Mouse (Mus musculus) kidney, adult 18-20 months (tissue): Measurements from ENCODE around the gene Hist1h2ad.
"Not testable (repeated sequence)": the region's sequence is repeated elsewhere in the genome, so short reads cannot be mapped to it uniquely, and the experiment has no call there.

Experiments
- DNase-seq: peaks from one replicate; pipeline ENCODE4 v3.0.0; 2021

Gene Hist1h2ad

GRCm38 (mm10) chr13:23586099-23586939 is 12.1 kb downstream of the Hist1h2ad start:
- no peak for DNase-seq

GRCm38 (mm10) chr13:23586940-23587225 is 12.7 kb downstream of the Hist1h2ad start:
- DNase-seq, result no peak

GRCm38 (mm10) chr13:23591206-23591605 is 17.0 kb downstream of the Hist1h2ad start:
- DNase-seq, result no peak

- DNase-seq, result not testable (repeated sequence)
Observed at GRCm38 (mm10) chr13:23591886-23592285, 17.7 kb downstream of the Hist1h2ad start.

- DNase-seq, result no peak
Observed at GRCm38 (mm10) chr13:23592614-23593013, 18.4 kb downstream of the Hist1h2ad start.

GRCm38 (mm10) chr13:23593051-23593770 is 19.0 kb downstream of the Hist1h2ad start:
- DNase-seq, result no peak

- no peak for DNase-seq
Observed at GRCm38 (mm10) chr13:23595185-23595584, 21.0 kb downstream of the Hist1h2ad start.

- no peak for DNase-seq
Observed at GRCm38 (mm10) chr13:23595622-23596372, 21.6 kb downstream of the Hist1h2ad start.

GRCm38 (mm10) chr13:23597957-23598356 is 23.8 kb downstream of the Hist1h2ad start:
- DNase-seq, result peak; percentile 74

- DNase-seq, result no peak
Observed at GRCm38 (mm10) chr13:23603182-23603699, 29.1 kb downstream of the Hist1h2ad start.

GRCm38 (mm10) chr13:23604452-23604851 is 30.3 kb downstream of the Hist1h2ad start:
- no peak for DNase-seq

- no peak for DNase-seq
Observed at GRCm38 (mm10) chr13:23605052-23605451, 30.9 kb downstream of the Hist1h2ad start.

GRCm38 (mm10) chr13:23609209-23609608 is 35.0 kb downstream of the Hist1h2ad start:
- DNase-seq, result no peak

- no peak for DNase-seq
Observed at GRCm38 (mm10) chr13:23609844-23610243, 35.7 kb downstream of the Hist1h2ad start.

- DNase-seq, result no peak
Observed at GRCm38 (mm10) chr13:23610393-23610792, 36.2 kb downstream of the Hist1h2ad start.

- no peak for DNase-seq
Observed at GRCm38 (mm10) chr13:23611638-23612037, 37.5 kb downstream of the Hist1h2ad start.

- no peak for DNase-seq
Observed at GRCm38 (mm10) chr13:23620056-23620732, 46.0 kb downstream of the Hist1h2ad start.

- DNase-seq, result peak; percentile 76
Observed at GRCm38 (mm10) chr13:23620733-23621531, 46.8 kb downstream of the Hist1h2ad start, which contains the start of gene Hist1h2be. Hist1h2be (minus strand) TSS chr13:23621124.

GRCm38 (mm10) chr13:23621532-23622174 is 47.5 kb downstream of the Hist1h2ad start:
- DNase-seq, result peak; percentile 70

GRCm38 (mm10) chr13:23622175-23622671 is 48.0 kb downstream of the Hist1h2ad start, which contains the start of gene Hist1h1e:
Hist1h1e (minus strand) TSS chr13:23622558.
- peak; percentile 88 for DNase-seq
